Mouse (Mus musculus) NIH3T3 (cell line): ENCODE data around the gene Tnfrsf13c.

Experiments
- DNase-seq: peaks from one replicate; pipeline ENCODE4 v3.0.0-alpha.2; 2012; ENCODE audit warnings: low read depth

The Tnfrsf13c gene

DNA sequence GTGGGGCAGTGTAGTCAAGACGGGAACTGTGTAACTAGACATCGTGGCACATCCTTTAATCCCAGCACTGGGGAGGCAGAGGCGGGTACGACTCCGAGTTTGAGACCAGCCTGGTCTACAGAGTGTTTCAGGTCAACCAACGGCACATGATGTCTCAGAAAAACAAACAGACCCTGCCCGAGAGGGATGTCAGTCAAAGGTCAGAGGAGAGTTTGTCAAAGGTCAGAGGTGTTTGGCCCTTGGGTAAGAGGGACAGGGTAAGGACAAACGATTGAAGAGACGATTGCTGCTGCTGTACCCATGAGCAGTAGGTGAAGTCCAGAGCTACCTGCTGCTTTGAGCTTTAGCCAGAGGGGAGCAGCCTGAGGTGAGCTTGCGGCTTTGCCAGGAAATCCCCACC lies 40.6 kb downstream of the Tnfrsf13c start:
- no peak for DNase-seq

DNA sequence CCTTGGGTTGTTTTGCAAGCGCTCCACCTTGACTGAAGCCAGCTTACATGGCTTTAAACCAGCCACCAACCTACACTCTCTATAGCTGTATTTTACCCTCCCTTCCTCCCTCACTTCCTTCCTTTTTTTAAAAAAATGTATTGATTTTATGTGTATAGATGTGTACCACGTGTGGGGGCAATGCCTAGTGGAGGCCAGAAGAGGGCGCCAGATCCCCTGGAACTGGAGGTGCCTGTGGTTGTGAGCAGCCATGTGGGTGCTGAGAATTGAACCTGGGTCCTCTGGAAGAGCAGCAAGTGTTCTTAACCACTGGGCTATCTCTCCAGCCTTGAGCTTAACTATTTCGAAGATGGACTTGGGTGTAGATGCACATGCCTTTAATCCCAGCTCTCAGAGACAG lies 41.9 kb downstream of the Tnfrsf13c start:
- no peak for DNase-seq

DNA sequence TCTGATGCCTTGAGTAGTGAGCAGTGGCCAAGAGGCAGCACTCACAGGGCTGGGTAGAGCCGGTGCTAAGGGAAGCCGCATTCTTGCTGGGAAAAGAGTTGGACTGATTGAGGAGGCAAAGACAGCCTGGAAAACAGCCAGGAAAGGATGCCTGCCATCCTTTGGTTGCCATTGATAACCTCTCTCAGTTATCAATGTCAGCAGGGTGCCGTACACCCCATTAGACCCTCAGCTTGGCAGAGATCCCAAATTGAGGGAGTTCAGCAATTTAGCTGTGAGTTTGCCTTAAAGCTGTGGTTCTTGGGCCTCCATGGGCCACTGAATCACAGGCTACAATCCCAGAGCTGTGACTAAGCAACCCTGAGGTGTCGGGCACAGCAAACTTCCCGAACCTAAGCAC lies 43.0 kb downstream of the Tnfrsf13c start:
- DNase-seq: no peak

DNA sequence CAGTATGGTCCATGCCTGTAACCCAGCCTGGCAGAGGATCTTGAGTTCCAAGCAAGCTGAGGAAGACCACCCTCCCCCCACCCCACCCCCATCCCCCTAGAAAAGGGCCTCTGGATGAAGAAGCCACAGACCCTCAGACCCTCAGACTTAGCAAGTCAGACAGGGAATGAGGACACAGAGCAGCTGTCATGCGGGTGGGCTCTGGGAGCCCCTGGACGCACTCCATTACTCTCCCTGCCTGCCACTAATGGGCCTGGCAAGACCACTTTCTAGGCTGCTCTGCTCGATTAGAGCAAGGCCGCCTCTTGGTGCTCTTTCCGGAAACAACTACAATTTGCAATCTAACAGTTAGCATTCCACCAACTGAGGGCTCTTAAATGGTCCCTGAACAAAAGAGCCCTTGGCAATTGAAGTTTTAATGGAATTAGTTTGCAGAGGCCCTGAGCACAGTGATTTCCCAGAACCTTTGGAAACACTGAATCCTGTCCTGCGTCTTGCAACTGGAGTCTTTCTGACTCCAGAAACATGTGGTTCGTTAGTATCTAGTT lies 46.4 kb downstream of the Tnfrsf13c start:
- no peak for DNase-seq

DNA sequence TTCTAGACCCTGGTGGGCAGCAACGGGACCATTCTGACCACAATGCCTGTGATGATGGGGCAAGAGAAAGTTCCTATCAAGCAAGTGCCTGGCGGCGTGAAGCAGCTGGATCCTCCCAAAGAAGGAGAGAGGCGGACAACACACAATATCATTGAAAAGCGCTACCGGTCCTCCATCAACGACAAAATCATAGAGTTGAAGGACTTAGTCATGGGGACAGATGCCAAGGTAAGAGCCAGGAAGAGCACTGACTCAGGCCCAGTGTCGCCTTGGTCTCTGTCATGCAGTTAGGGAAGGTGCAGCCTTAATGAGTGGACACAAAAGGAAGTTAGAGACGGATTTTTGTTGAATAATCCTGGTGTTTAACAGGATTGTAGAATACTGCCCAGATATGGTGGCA lies 49.1 kb downstream of the Tnfrsf13c start:
- no peak for DNase-seq

DNA sequence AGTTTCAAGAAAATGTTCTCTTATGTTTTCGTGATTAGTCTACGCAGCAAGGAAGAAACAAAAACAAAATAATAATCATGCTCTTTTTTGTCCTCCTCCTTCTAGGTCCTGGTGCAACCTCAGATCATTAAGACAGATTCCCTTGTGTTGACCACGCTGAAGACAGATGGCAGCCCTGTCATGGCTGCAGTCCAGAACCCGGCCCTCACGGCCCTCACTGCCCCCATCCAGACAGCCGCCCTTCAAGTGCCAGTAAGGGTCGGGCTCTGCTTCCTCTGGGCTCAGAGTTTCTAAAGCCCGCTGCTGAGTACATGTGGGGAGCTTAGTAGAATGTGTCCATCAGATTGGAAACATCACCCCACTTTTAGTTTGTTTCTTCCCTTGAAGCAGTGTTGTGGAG lies 51.5 kb downstream of the Tnfrsf13c start:
- no peak for DNase-seq
